Mouse (Mus musculus) liver, postnatal 0 days (tissue): ENCODE data around the gene Ntn1. TPM values are rescaled to one million over a fixed set of nuclear protein-coding genes. Genes with fewer than 3 reads are reported as not detected.

Source experiments
- ATAC-seq: fragments of 200-750 bp; cut with Nextera tagmentation; 2 replicates; pipeline ENCODE4 v1.8.0; 2017; ENCODE audit warnings: mild to moderate bottlenecking, moderate library complexity
- DNase-seq: peaks from one replicate; pipeline ENCODE4 v3.0.0-alpha.2; 2016
- H3K27ac ChIP-seq: fragments of 300-500 bp; sonication (generic); 2 replicates; pipeline ENCODE4 v1.5.1; 2014; ENCODE audit warnings: antibody characterized with exemption, moderate library complexity, mild to moderate bottlenecking, low read depth
- H3K27me3 ChIP-seq: fragments of 300-500 bp; sonication (generic); 2 replicates; pipeline ENCODE4 v1.6.1; 2014; ENCODE audit warnings: low read length, control low read depth, mixed read lengths; ENCODE audit not compliant: insufficient read depth
- H3K36me3 ChIP-seq: fragments of 300-500 bp; sonication (generic); replicated peaks from 2 replicates; pipeline ENCODE4 v1.6.1; 2014; ENCODE audit warnings: mild to moderate bottlenecking, control low read depth, low read length, moderate library complexity, mixed read lengths; ENCODE audit not compliant: insufficient read depth
- H3K4me1 ChIP-seq: fragments of 300-500 bp; sonication (generic); 2 replicates; pipeline ENCODE4 v1.6.1; 2014; ENCODE audit warnings: antibody characterized with exemption, mild to moderate bottlenecking, control low read depth; ENCODE audit not compliant: insufficient read depth
- H3K4me2 ChIP-seq: fragments of 300-500 bp; sonication (generic); 2 replicates; pipeline ENCODE4 v1.6.1; 2014; ENCODE audit warnings: low read depth, mild to moderate bottlenecking, low read length, moderate library complexity, mixed read lengths
- H3K4me3 ChIP-seq: fragments of 300-500 bp; sonication (generic); 2 replicates; pipeline ENCODE4 v1.5.1; 2014; ENCODE audit warnings: low read depth, low read length
- H3K9ac ChIP-seq: fragments of 300-500 bp; sonication (generic); replicated peaks from 2 replicates; pipeline ENCODE4 v1.6.1; 2014; ENCODE audit warnings: mild to moderate bottlenecking, moderate library complexity
- H3K9me3 ChIP-seq: fragments of 300-500 bp; sonication (generic); 2 replicates; pipeline ENCODE4 v1.6.1; 2016; ENCODE audit warnings: mild to moderate bottlenecking, control low read depth, low read length, mixed read lengths
- CTCF ChIP-seq: sonication (generic); IDR thresholded peaks from 2 replicates; pipeline ENCODE4 v1.5.1; 2016; ENCODE audit warnings: antibody characterized with exemption, low read depth
- EP300 ChIP-seq: IDR thresholded peaks from 2 replicates; pipeline ENCODE4 v1.6.1; 2016; ENCODE audit warnings: antibody characterized with exemption, low read depth, mild to moderate bottlenecking
- WGBS: fragments of 180-500 bp; shearing (Covaris S2); extraction: QIAGEN DNeasy Blood & Tissue Kit; methylation state at CpG from one replicate; pipeline ENCODE4 v1.1.7; 2014; ENCODE audit not compliant: insufficient replicate concordance; 5-methylcytosine and 5-hydroxymethylcytosine counted together
- polyA plus RNA-seq: library from polyadenylated mRNA; unstranded; fragments of >200 nt; fragmentation: Nextera tagmentation; extraction: Ambion mirVana; gene quantifications from 2 replicates; pipeline ENCODE4 v1.2.1, GENCODE M21; 2015

Ntn1 gene
- polyA plus RNA-seq, 1 experiment from 2014 or later = 0.76 TPM

DNA sequence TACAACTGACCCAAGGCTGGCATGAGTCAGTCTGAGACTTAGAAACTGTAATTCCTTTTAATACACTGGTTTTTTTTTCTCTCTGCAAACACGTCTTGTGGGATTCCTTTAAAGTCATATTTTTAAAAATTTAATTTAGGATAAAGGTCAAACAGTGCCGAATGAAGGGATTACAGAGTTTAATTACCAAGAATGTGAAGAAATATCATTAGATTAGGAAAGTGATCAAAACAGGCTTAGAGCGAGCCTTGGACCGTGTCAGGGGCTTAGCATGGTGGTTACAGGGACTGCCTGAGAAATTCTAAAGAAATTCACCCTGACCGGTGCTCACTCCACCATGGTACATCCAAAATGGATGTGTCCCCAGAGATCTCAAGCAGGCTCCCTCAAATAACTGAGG, 57.9 kb downstream of the Ntn1 start:
- Histone ChIP-seq H3K4me3 (no peak overlapping the region), H3K27me3 (0 out of 2 replicates have a peak, but pooled peaks cover 2% of the 10 kb centered on the region), H3K4me1 (no peaks in the 10 kb centered on the region), H3K27ac (no peak overlapping the region), H3K9me3 (no peaks in the 10 kb centered on the region), H3K9ac (no peak overlapping the region), H3K36me3 (no peaks in the 10 kb centered on the region), H3K4me2 (no peak overlapping the region)
- TF ChIP-seq CTCF = no peak
- no peak for TF ChIP-seq EP300
- 79% methylated on average over 5 of the region's 5 CpGs for WGBS
- ATAC-seq = no peak
- DNase-seq = no peak

DNA sequence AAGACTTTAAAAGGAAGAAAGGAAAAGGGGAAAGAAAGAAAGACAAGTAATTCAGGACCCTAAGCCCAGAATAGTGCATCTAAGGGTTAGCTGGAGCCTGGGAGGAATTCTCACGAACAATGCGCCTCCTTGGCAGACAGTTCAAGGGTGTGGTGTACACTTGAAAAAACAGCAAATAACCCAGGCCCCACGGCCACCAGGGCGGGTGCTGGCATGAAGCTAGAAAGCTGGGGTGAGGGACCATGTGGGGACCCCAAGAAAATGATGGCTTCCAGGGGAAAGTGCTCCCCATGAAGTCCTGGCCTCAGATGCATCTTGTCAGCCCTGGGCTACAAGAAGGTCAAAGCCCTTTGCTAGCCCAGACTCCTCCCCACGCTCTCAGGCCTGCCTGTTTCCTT, 58.6 kb downstream of the Ntn1 start:
- Histone ChIP-seq H3K4me3 (no peak overlapping the region), H3K4me1 (no peaks in the 10 kb centered on the region), H3K9me3 (no peaks in the 10 kb centered on the region), H3K36me3 (no peaks in the 10 kb centered on the region), H3K9ac (no peak overlapping the region), H3K4me2 (no peak overlapping the region), H3K27me3 (no peaks in the 10 kb centered on the region), H3K27ac (no peak overlapping the region)
- 77% methylated on average over 5 of the region's 5 CpGs for WGBS
- TF ChIP-seq CTCF = no peak
- TF ChIP-seq EP300 = no peak
- DNase-seq (no peak), ATAC-seq (no peak)

GRCm38 (mm10) chr11:68341111-68342002, 59.3 kb downstream of the Ntn1 start:
- no peaks in the 10 kb centered on the region for H3K36me3 ChIP-seq
- H3K4me1 ChIP-seq = no peaks in the 10 kb centered on the region
- H3K9me3 ChIP-seq = no peaks in the 10 kb centered on the region
- H3K27me3 ChIP-seq = no peaks in the 10 kb centered on the region
- H3K4me3 ChIP-seq = no peak overlapping the region
- WGBS = 73% methylated on average over 13 of the region's 13 CpGs
- DNase-seq (no peak), ATAC-seq (no peak)
- TF ChIP-seq CTCF = no peak
- no peak for TF ChIP-seq EP300
- H3K4me2 ChIP-seq = no peak overlapping the region
- H3K27ac ChIP-seq = no peak overlapping the region
- H3K9ac ChIP-seq = no peak overlapping the region

DNA sequence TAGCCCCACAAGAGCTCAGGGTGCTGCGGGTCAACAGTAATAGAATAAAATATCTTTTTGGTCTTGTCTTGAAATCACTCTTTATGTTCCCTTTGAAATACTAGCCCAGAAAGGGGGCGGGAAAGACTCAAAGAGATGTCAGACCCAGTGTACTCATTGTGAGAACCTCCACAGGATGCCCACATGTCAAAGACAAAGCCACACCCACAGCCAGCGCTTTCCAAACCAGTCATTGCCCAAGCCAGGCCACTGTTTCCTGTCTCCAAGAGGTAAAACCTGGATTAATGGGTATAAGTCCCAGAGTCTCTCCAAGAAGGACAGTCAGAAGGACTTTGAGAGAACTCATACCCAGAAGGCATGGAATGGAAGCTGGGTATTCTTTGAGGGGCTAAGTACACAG, 60.3 kb downstream of the Ntn1 start:
- DNase-seq (no peak), ATAC-seq (no peak)
- Histone ChIP-seq H3K27ac (no peak overlapping the region), H3K9ac (no peak overlapping the region), H3K4me1 (no peaks in the 10 kb centered on the region), H3K27me3 (no peaks in the 10 kb centered on the region), H3K36me3 (no peaks in the 10 kb centered on the region), H3K4me3 (no peak overlapping the region), H3K4me2 (no peak overlapping the region), H3K9me3 (no peaks in the 10 kb centered on the region)
- TF ChIP-seq EP300 (no peak), CTCF (no peak)
- WGBS = 66% methylated on average over 3 of the region's 3 CpGs

- DNase-seq (no peak), ATAC-seq (no peak)
- no peaks in the 10 kb centered on the region for H3K27me3 ChIP-seq
- H3K36me3 ChIP-seq = no peaks in the 10 kb centered on the region
- TF ChIP-seq CTCF = no peak
- TF ChIP-seq EP300 = no peak
- no peaks in the 10 kb centered on the region for H3K9me3 ChIP-seq
- H3K9ac ChIP-seq = no peak overlapping the region
- H3K4me1 ChIP-seq = no peaks in the 10 kb centered on the region
- 89% methylated on average over 13 of the region's 13 CpGs for WGBS
- H3K27ac ChIP-seq = no peak overlapping the region
- no peak overlapping the region for H3K4me2 ChIP-seq
- H3K4me3 ChIP-seq = no peak overlapping the region
Measured at GRCm38 (mm10) chr11:68339856-68340255, 60.8 kb downstream of the Ntn1 start.

DNA sequence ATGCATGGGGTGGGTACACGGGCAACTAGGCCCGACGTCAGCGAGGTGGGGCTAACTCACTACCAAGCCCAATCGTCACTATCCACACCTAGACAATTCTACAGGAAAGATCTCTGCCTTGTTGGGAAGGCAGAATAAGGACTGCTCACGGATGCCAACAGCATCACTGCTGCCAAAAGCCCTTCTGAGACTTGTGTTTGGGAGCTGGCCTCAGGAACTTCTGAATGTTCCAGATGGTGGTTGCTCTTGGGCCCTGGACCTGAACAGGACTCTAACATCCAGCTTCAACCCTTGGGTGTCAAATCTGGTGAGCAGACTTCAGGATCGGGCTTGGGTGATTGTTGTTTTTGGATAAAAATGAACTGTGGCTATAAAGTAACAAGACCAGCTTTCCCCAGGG, 61.3 kb downstream of the Ntn1 start:
- ATAC-seq (no peak), DNase-seq (no peak)
- Histone ChIP-seq H3K27me3 (no peaks in the 10 kb centered on the region), H3K4me3 (no peak overlapping the region), H3K9ac (no peak overlapping the region), H3K27ac (no peak overlapping the region), H3K36me3 (no peaks in the 10 kb centered on the region), H3K4me1 (no peaks in the 10 kb centered on the region), H3K9me3 (no peaks in the 10 kb centered on the region), H3K4me2 (no peak overlapping the region)
- 88% methylated on average over 7 of the region's 7 CpGs for WGBS
- TF ChIP-seq CTCF = no peak
- TF ChIP-seq EP300 = no peak
